Mouse (Mus musculus) midbrain, embryonic 14.5 days (tissue): ENCODE data around the gene Gadd45g. TPM values are rescaled to one million over a fixed set of nuclear protein-coding genes. Genes with fewer than 3 reads are reported as not detected.
"Not testable (repeated sequence)": the region's sequence is repeated elsewhere in the genome, so short reads cannot be mapped to it uniquely, and the experiment has no call there.

ENCODE experiments used
- ATAC-seq: fragments of 200-750 bp; cut with Nextera tagmentation; 2 replicates; pipeline ENCODE4 v1.8.0; 2017; ENCODE audit warnings: moderate number of reproducible peaks, moderate library complexity; ENCODE audit not compliant: low FRiP score, low TSS enrichment
- DNase-seq: peaks from one replicate; pipeline ENCODE4 v3.0.0-alpha.2; 2015
- H3K27ac ChIP-seq: fragments of 300-500 bp; sonication (generic); replicated peaks from 2 replicates; pipeline ENCODE4 v1.5.1; 2014; ENCODE audit warnings: mild to moderate bottlenecking, low read depth, low read length, moderate library complexity
- H3K27me3 ChIP-seq: fragments of 300-500 bp; sonication (generic); 2 replicates; pipeline ENCODE4 v1.6.1; 2014; ENCODE audit warnings: low read length, control low read depth, mixed read lengths; ENCODE audit not compliant: control insufficient read depth, insufficient read depth
- H3K36me3 ChIP-seq: fragments of 300-500 bp; sonication (generic); 2 replicates; pipeline ENCODE4 v1.6.1; 2014; ENCODE audit warnings: low read length, control low read depth; ENCODE audit not compliant: control insufficient read depth, insufficient read depth
- H3K4me1 ChIP-seq: fragments of 300-500 bp; sonication (generic); 2 replicates; pipeline ENCODE4 v1.6.1; 2014; ENCODE audit warnings: mild to moderate bottlenecking, antibody characterized with exemption, low read length, control low read depth; ENCODE audit not compliant: control insufficient read depth, insufficient read depth
- H3K4me2 ChIP-seq: fragments of 300-500 bp; sonication (generic); 2 replicates; pipeline ENCODE4 v1.6.1; 2014; ENCODE audit warnings: mild to moderate bottlenecking, low read length, moderate library complexity
- H3K4me3 ChIP-seq: fragments of 300-500 bp; sonication (generic); replicated peaks from 2 replicates; pipeline ENCODE4 v1.5.1; 2014; ENCODE audit warnings: low read depth, low read length
- H3K9ac ChIP-seq: fragments of 300-500 bp; sonication (generic); replicated peaks from 2 replicates; pipeline ENCODE4 v1.6.1; 2014; ENCODE audit warnings: mild to moderate bottlenecking, low read length, moderate library complexity
- H3K9me3 ChIP-seq: fragments of 300-500 bp; sonication (generic); 2 replicates; pipeline ENCODE4 v1.6.1; 2016; ENCODE audit warnings: low read length, control low read depth, mixed read lengths; ENCODE audit not compliant: control insufficient read depth
- WGBS: fragments of 180-500 bp; shearing (Covaris S2); extraction: QIAGEN DNeasy Blood & Tissue Kit; methylation state at CpG from one replicate; pipeline ENCODE4 v1.1.7; 2014; 5-methylcytosine and 5-hydroxymethylcytosine counted together
- polyA plus RNA-seq: library from polyadenylated mRNA; unstranded; fragments of >200 nt; fragmentation: Nextera tagmentation; extraction: Ambion mirVana; gene quantifications from 2 replicates; pipeline ENCODE4 v1.2.1, GENCODE M21; 2014

Gene Gadd45g
- polyA plus RNA-seq, 1 experiment from 2014 or later: 85.9 TPM

DNA sequence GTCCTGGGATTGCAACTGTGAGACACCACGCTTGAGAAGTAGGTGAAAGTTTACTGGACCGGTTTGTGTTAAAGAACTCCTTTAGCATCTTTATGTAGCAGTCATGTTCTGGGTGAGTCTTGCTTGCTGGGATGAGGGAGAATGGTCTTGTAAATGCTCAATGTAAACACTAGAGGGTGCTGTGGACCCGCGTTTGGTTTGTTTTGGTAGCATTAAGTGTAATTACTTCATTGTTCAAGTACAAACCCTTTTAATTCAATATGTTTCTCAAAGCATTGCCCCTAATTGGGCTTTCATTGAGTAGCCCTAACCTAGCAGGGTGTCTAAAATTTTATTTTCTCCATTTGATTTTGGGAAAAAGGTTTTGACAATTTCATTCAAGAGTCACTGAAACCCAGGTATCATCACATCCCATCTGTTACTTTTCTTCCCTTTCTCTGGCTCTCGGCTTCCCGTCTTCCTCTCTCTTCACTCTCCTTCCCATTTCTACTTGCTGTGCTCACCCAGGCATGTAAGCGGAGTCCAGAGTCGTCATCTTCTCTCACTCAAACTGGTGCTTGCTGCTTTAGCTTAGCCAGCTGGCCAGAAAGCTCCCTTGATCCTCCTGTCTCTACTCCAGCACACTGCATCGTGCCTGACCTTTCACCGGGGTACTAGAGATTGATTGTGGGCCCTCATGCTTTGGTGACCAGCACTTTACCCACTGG lies 15.6 kb upstream of the Gadd45g start:
- Histone ChIP-seq H3K27me3 (peaks cover 4% of the 10 kb centered on the region; the same call in 1 of the 2 replicates), H3K36me3 (no peaks in the 10 kb centered on the region), H3K4me3 (no peak overlapping the region), H3K4me1 (no peaks in the 10 kb centered on the region), H3K9me3 (no peaks in the 10 kb centered on the region), H3K9ac (no peak overlapping the region), H3K27ac (no peak overlapping the region), H3K4me2 (no peak overlapping the region)
- WGBS: 27% methylated on average over 10 of the region's 10 CpGs
- DNase-seq (peak; percentile 78), ATAC-seq (no peak)

DNA sequence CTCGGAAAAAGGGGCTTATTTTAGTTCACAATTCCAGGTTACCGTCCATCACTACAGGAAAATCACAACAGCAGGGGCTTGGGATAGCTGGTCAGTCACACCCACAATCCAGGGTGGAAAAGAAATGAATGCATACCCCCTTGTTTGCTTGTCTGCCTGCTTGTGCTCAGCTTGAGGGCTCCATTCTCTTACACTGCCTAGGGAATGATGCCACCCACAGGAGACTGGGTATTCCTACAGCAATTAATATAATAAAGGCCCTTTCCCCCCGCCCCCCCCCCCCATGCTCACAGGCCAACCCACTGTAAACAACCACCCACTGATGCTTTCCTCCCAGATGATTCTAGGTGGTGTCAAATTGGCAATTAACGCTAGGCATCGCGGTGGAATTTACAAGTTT lies 14.0 kb upstream of the Gadd45g start:
- H3K9me3 ChIP-seq: no peaks in the 10 kb centered on the region
- 87% methylated on average over 6 of the region's 6 CpGs for WGBS
- H3K4me1 ChIP-seq: no peaks in the 10 kb centered on the region
- H3K4me2 ChIP-seq: no peak overlapping the region
- no peak for DNase-seq
- no peak overlapping the region for H3K27ac ChIP-seq
- ATAC-seq: no peak
- no peaks in the 10 kb centered on the region for H3K36me3 ChIP-seq
- H3K27me3 ChIP-seq: peaks cover 9% of the 10 kb centered on the region; the same call in 1 of the 2 replicates
- H3K9ac ChIP-seq: no peak overlapping the region
- H3K4me3 ChIP-seq: no peak overlapping the region

DNA sequence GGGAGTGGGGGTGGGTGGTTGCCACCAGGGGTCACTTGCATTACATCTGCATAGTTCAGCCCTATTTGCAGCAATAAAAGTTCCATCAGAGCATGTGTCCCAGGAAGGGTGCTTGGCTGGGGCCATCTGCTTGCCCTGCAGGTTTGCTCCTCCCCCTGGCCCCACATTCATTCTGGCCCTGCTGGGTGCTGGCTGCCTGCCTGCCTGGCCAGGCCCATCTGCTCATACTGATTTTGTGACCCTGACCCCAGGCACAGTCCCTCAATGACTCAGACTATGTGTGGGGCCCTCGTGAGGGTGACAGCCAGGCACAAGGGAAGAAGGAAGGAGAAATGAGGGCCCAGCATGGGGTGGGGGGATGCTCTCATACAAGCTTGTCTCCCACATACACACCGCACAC lies 12.9 kb upstream of the Gadd45g start:
- Histone ChIP-seq H3K9me3 (no peaks in the 10 kb centered on the region), H3K4me2 (no peak overlapping the region), H3K4me3 (no peak overlapping the region), H3K27me3 (peaks cover 16% of the 10 kb centered on the region), H3K27ac (no peak overlapping the region), H3K4me1 (no peaks in the 10 kb centered on the region), H3K9ac (no peak overlapping the region), H3K36me3 (no peaks in the 10 kb centered on the region)
- DNase-seq (no peak), ATAC-seq (no peak)
- WGBS: 58% methylated on average over 2 of the region's 2 CpGs

DNA sequence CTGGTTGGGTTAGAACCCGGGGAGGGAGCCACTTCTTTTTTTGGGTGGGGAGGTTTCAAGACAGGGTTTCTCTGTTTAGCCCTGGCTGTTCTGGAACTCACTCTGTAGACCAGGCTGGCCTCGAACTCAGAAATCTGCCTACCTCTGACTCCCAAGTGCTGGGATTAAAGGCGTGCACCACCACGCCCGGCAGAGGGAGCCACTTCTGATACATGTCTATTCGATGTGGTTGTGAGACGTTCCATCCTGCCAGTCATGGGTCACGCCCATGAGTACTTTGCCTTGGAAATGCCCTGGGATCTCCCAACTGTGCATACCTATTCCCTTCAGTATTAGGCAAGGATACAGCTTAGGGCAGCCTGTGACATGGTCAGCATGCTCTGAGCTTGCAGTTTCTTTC lies 12.5 kb upstream of the Gadd45g start:
- H3K36me3 ChIP-seq, H3K4me1 ChIP-seq, H3K9ac ChIP-seq, H3K9me3 ChIP-seq, H3K27ac ChIP-seq, H3K4me2 ChIP-seq, ATAC-seq, DNase-seq, H3K4me3 ChIP-seq: not testable (repeated sequence)
- peaks cover 18% of the 10 kb centered on the region for H3K27me3 ChIP-seq
- 74% methylated on average over 8 of the region's 8 CpGs for WGBS

GRCm38 (mm10) chr13:51834520-51834919 lies 12.0 kb upstream of the Gadd45g start:
- H3K9ac ChIP-seq: no peak overlapping the region
- no peak overlapping the region for H3K4me3 ChIP-seq
- no peak overlapping the region for H3K27ac ChIP-seq
- no peaks in the 10 kb centered on the region for H3K9me3 ChIP-seq
- ATAC-seq: no peak
- WGBS: 69% methylated on average over 2 of the region's 2 CpGs
- no peaks in the 10 kb centered on the region for H3K36me3 ChIP-seq
- H3K4me2 ChIP-seq: no peak overlapping the region
- no peaks in the 10 kb centered on the region for H3K4me1 ChIP-seq
- no peak for DNase-seq
- H3K27me3 ChIP-seq: peaks cover 22% of the 10 kb centered on the region

- H3K4me2 ChIP-seq, DNase-seq, H3K27ac ChIP-seq, H3K4me3 ChIP-seq, H3K4me1 ChIP-seq, H3K36me3 ChIP-seq, ATAC-seq, H3K9ac ChIP-seq, H3K9me3 ChIP-seq: not testable (repeated sequence)
- peaks cover 23% of the 10 kb centered on the region for H3K27me3 ChIP-seq
- 85% methylated on average over 4 of the region's 4 CpGs for WGBS
These were observed 11.3 kb upstream of the Gadd45g start for GRCm38 (mm10) chr13:51835208-51835607.

GRCm38 (mm10) chr13:51837402-51837801 lies 9.1 kb upstream of the Gadd45g start:
- H3K9me3 ChIP-seq: no peaks in the 10 kb centered on the region
- no peak overlapping the region for H3K9ac ChIP-seq
- no peak overlapping the region for H3K4me2 ChIP-seq
- no peak overlapping the region for H3K4me3 ChIP-seq
- H3K27ac ChIP-seq: no peak overlapping the region
- H3K36me3 ChIP-seq: no peaks in the 10 kb centered on the region
- no peak for ATAC-seq
- no peak for DNase-seq
- peaks cover 13% of the 10 kb centered on the region for H3K4me1 ChIP-seq
- H3K27me3 ChIP-seq: peaks cover 37% of the 10 kb centered on the region
- WGBS: 57% methylated on average over 5 of the region's 5 CpGs

DNA sequence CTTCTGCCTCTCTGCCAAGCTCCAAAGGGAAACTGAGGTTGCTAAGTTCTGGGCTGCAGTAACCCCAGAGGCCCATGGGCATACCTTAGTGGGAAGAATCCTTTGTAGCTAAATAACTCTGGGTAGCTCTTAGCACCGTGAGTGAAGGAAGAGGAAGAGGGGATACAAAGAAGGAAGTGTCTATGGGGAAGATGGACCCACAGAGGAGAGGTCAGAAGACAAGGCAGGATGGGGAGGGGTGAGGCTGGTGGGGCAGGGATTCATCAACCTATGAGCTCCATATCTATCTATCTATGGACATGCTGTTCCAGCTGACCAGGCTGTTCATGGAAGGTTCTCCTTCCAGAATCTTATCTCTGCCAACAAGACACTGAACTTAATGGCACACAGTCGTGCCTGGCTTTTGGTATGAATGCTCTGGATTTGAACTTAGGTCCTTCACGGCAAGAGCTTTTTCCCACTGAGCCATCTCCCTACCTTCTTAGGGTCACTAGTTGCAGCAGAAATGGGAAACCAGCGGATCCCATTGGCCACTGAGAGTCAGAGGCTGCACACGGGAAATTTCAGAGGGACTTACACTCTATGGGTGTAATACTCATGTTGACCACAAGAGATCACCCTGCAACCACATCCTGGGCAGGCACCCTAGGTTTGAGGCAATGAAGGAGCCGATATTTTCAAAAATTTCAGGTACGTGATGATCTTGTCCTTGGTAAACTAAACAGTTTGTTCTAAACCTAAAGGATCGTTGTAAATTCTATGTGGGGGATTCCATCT lies 7.0 kb upstream of the Gadd45g start:
- 29% methylated on average over 8 of the region's 8 CpGs for WGBS
- H3K36me3 ChIP-seq: no peaks in the 10 kb centered on the region
- H3K27ac ChIP-seq: no peak overlapping the region
- H3K27me3 ChIP-seq: peaks cover 46% of the 10 kb centered on the region
- H3K9ac ChIP-seq: no peak overlapping the region
- H3K9me3 ChIP-seq: no peaks in the 10 kb centered on the region
- no peak for ATAC-seq
- peak; percentile 86 for DNase-seq
- H3K4me2 ChIP-seq: no peak overlapping the region
- H3K4me1 ChIP-seq: peaks cover 20% of the 10 kb centered on the region
- no peak overlapping the region for H3K4me3 ChIP-seq

- Histone ChIP-seq H3K4me1 (peaks cover 20% of the 10 kb centered on the region), H3K4me2 (no peak overlapping the region), H3K4me3 (no peak overlapping the region), H3K27ac (no peak overlapping the region), H3K36me3 (no peaks in the 10 kb centered on the region), H3K9me3 (no peaks in the 10 kb centered on the region), H3K27me3 (peaks cover 46% of the 10 kb centered on the region), H3K9ac (no peak overlapping the region)
- ATAC-seq: no peak
- 46% methylated on average over 6 of the region's 6 CpGs for WGBS
- DNase-seq: no peak
These were observed 5.8 kb upstream of the Gadd45g start for GRCm38 (mm10) chr13:51840702-51841101.
